Mouse (Mus musculus) neural tube, embryonic 11.5 days (tissue): ENCODE data around the gene Khdrbs1. TPM values are rescaled to one million over a fixed set of nuclear protein-coding genes. Genes with fewer than 3 reads are reported as not detected.

Experiments used
- microRNA-seq: library from miRNA; unstranded; fragments of <30 nt; microRNA quantifications from one replicate; pipeline ENCODE4, GENCODE M21; 2016
- polyA plus RNA-seq: library from polyadenylated mRNA; unstranded; fragments of >200 nt; fragmentation: Nextera tagmentation; extraction: Ambion mirVana; gene quantifications from 2 replicates; pipeline ENCODE4 v1.2.1, GENCODE M21; 2014

Gene Khdrbs1
- polyA plus RNA-seq, 1 experiment from 2014 or later, result 195 TPM

Small RNA genes within 50 kb of the gene (microRNA-seq; reads per million reads assigned to microRNA genes)
- gene Gm28017 (not detected), gene Mir7016 (not detected)

Other genes with a start within 250 kb of the Khdrbs1 start
- gene Marcksl1, start 228.7 kb downstream of the Khdrbs1 start, polyA plus RNA-seq, result 1,866 and 1,920 TPM in 2 replicates
- 243 and 258 TPM in 2 replicates for gene Hdac1, start 199.6 kb downstream of the Khdrbs1 start, polyA plus RNA-seq
- 6.3 and 7.0 TPM in 2 replicates for gene Lck, start 168.7 kb downstream of the Khdrbs1 start, polyA plus RNA-seq
- gene Fam167b, start 163.8 kb downstream of the Khdrbs1 start, polyA plus RNA-seq, result 1.1 and 1.3 TPM in 2 replicates
- 274 and 291 TPM in 2 replicates for gene Eif3i, start 141.7 kb downstream of the Khdrbs1 start, polyA plus RNA-seq
- gene Tmem234, start 141.6 kb downstream of the Khdrbs1 start, polyA plus RNA-seq, result 187 and 192 TPM in 2 replicates
- gene Dcdc2b, start 128.0 kb downstream of the Khdrbs1 start, polyA plus RNA-seq, result 2.6 and 4.5 TPM in 2 replicates
- gene Iqcc, start 123.2 kb downstream of the Khdrbs1 start, polyA plus RNA-seq, result 25.7 and 30.2 TPM in 2 replicates
- gene Ccdc28b, start 118.4 kb downstream of the Khdrbs1 start, polyA plus RNA-seq, result 65.9 and 69.4 TPM in 2 replicates
- 104 and 108 TPM in 2 replicates for gene Txlna, start 101.2 kb downstream of the Khdrbs1 start, polyA plus RNA-seq
- gene Kpna6, start 69.5 kb downstream of the Khdrbs1 start, polyA plus RNA-seq, result 14.0 and 15.7 TPM in 2 replicates
- gene Tmem39b, start 45.5 kb downstream of the Khdrbs1 start, polyA plus RNA-seq, result 32.4 and 34.1 TPM in 2 replicates
- gene Ptp4a2, start 68.9 kb upstream of the Khdrbs1 start, polyA plus RNA-seq, result 316 and 317 TPM in 2 replicates
- gene Spocd1, start 186.9 kb upstream of the Khdrbs1 start, polyA plus RNA-seq, result not detected in 2 replicates
- gene Adgrb2, start 242.6 kb upstream of the Khdrbs1 start, polyA plus RNA-seq, result 2.5 and 2.8 TPM in 2 replicates